In the genomic region with DNA sequence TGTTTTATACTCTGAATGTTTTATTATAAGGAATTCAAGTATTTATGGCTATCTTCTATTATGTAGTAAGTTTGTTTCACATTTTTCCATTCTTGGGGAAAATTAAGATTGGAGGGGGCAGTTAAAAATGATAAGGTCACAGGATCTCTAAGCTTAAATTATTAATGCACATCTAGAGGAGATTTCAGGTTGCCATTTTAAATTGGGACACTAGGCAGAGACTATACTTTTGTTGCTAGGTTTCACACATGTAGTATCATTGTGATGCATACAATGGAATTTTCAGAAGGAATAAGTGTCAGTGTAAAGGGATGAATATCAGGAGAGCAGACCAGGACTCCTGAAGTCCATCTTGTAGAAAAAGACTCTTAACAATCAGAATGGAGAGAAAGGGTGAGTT, we compare ENCODE assay signal across 25 mouse cellular contexts. TPM values are rescaled to one million over a fixed set of nuclear protein-coding genes. Genes with fewer than 3 reads are reported as not detected.
"Had no signal": no experiment of that assay in that cellular context is flagged by ENCODE, and none has a peak within 500 bp of the region (broad histone marks: within the 10 kb centered on the region; RNA-seq: fewer than 3 reads in every experiment).

Gene Cpxcr1 (plus strand): TSS at position 301 of the 400 bp plus-strand sequence.

- H3K27ac ChIP-seq: neural tube, embryonic 12.5 days; neural tube, embryonic 13.5 days; neural tube, embryonic 15.5 days; stomach, embryonic 15.5 days; stomach, postnatal 0 days had no signal

- H3K4me1 ChIP-seq: neural tube, embryonic 12.5 days; neural tube, embryonic 13.5 days; neural tube, embryonic 15.5 days; stomach, embryonic 15.5 days had no signal

- H3K36me3 ChIP-seq: neural tube, embryonic 12.5 days; neural tube, embryonic 13.5 days; neural tube, embryonic 15.5 days; stomach, embryonic 15.5 days had no signal

- H3K27me3 ChIP-seq: neural tube, embryonic 12.5 days; neural tube, embryonic 13.5 days; neural tube, embryonic 15.5 days; stomach, embryonic 15.5 days had no signal

- DNase-seq: retina, postnatal 1 day; right cerebral cortex, adult 18-20 months; right cerebral cortex, postnatal 14 days; right cerebral cortex, postnatal 25 days; right cerebral cortex, postnatal 4 days; spleen, adult 18-20 months; thymus, adult 18-20 months; thymus, adult 2 months; thymus, postnatal 14 days; thymus, postnatal 25 days; thymus, postnatal 36 days; thymus, postnatal 4 days had no signal

- H3K4me3 ChIP-seq: neural tube, embryonic 12.5 days; neural tube, embryonic 13.5 days; neural tube, embryonic 15.5 days; stomach, embryonic 15.5 days had no signal

RNA-seq across cellular contexts. Expression of gene Cpxcr1, which starts in this region (rescaled TPM):
- polyA plus RNA-seq: neural tube, embryonic 11.5 days; neural tube, embryonic 12.5 days; neural tube, embryonic 13.5 days; neural tube, embryonic 14.5 days; neural tube, embryonic 15.5 days; small intestine, adult 2 months; spleen, adult 2 months; stomach, embryonic 14.5 days; stomach, embryonic 15.5 days; stomach, embryonic 16.5 days; stomach, postnatal 0 days; thymus, adult 2 months; thymus, postnatal 0 days; urinary bladder, adult 2 months had no signal
